Mouse (Mus musculus) CH12.LX (cell line): ENCODE measurements around the gene Usp37. TPM values are rescaled to one million over a fixed set of nuclear protein-coding genes. Genes with fewer than 3 reads are reported as not detected.

ENCODE experiments used
- DNase-seq: peaks from one replicate; pipeline ENCODE4 v3.0.0-alpha.2; 2013; ENCODE audit errors: extremely low read depth
- H3K27ac ChIP-seq: 2 replicates; pipeline ENCODE4 v1.5.1; 2012; ENCODE audit warnings: low read depth, mild to moderate bottlenecking, control low read depth, moderate library complexity; ENCODE audit not compliant: insufficient read depth
- H3K27me3 ChIP-seq: replicated peaks from 2 replicates; pipeline ENCODE3; 2012; ENCODE audit warnings: inconsistent platforms
- H3K36me3 ChIP-seq, 2 experiments: replicated peaks in 1 of 2; 2 replicates each; pipeline versions ENCODE3 to v1.6.1; 2012; ENCODE audit warnings: inconsistent platforms in 1 of 2, low read length in 1 of 2, mild to moderate bottlenecking in 1 of 2, mixed read lengths in 1 of 2, moderate library complexity in 1 of 2; ENCODE audit not compliant: control insufficient read depth in 1 of 2, insufficient read depth in 1 of 2
- H3K4me1 ChIP-seq, 2 experiments: 2 replicates each; pipeline ENCODE4 v1.6.1; 2012; ENCODE audit warnings: inconsistent platforms in 1 of 2, moderate library complexity in 1 of 2; ENCODE audit not compliant: insufficient read depth in 2 of 2, control insufficient read depth in 1 of 2
- H3K4me2 ChIP-seq: 2 replicates; pipeline ENCODE4 v1.6.1; 2012; ENCODE audit warnings: low read depth, mild to moderate bottlenecking, control low read depth; ENCODE audit not compliant: poor library complexity, insufficient read depth, severe bottlenecking
- H3K4me3 ChIP-seq, 3 experiments: fragments of 150-350 bp in 1 of 3; sonication (generic) in 1 of 3; replicated peaks in 1 of 3; 2 replicates each; pipeline versions ENCODE3 to v1.5.1; 2011 to 2012; ENCODE audit warnings: low read depth in 2 of 3, low read length in 2 of 3, mild to moderate bottlenecking in 2 of 3, moderate library complexity in 2 of 3, control low read depth in 1 of 3, improper control_type of control experiment in 1 of 3, inconsistent platforms in 1 of 3, mixed read lengths in 1 of 3; ENCODE audit not compliant: poor library complexity in 1 of 3
- H3K79me2 ChIP-seq: replicated peaks from 2 replicates; pipeline ENCODE4 v1.6.1; 2012; ENCODE audit warnings: mild to moderate bottlenecking, moderate library complexity; ENCODE audit not compliant: control insufficient read depth, poor library complexity, insufficient read depth, severe bottlenecking; ENCODE audit errors: extremely low read depth
- H3K9ac ChIP-seq: 2 replicates; pipeline ENCODE4 v1.6.1; 2012; ENCODE audit warnings: low read depth, mild to moderate bottlenecking, control low read depth, moderate library complexity; ENCODE audit not compliant: insufficient read depth
- H3K9me3 ChIP-seq: replicated peaks from 2 replicates; pipeline ENCODE3; 2012; ENCODE audit warnings: low read length, inconsistent platforms, mixed read lengths
- BHLHE40 ChIP-seq: IDR thresholded peaks from 2 replicates; pipeline ENCODE4 v1.6.1; 2011; ENCODE audit warnings: mild to moderate bottlenecking, low read depth, low read length, improper control_type of control experiment
- CHD1 ChIP-seq: IDR thresholded peaks from 2 replicates; pipeline ENCODE4 v1.6.1; 2012; ENCODE audit warnings: low read depth, low read length, improper control_type of control experiment, inconsistent platforms
- E2F4 ChIP-seq: IDR thresholded peaks from 2 replicates; pipeline ENCODE4 v1.6.1; 2011; ENCODE audit warnings: low read depth, low read length, improper control_type of control experiment; ENCODE audit not compliant: insufficient replicate concordance
- EP300 ChIP-seq: IDR thresholded peaks from 2 replicates; pipeline ENCODE4 v1.6.1; 2011; ENCODE audit warnings: low read length, improper control_type of control experiment
- GABPA ChIP-seq: IDR thresholded peaks from 2 replicates; pipeline ENCODE4 v1.6.1; 2012; ENCODE audit warnings: low read depth, low read length, improper control_type of control experiment, inconsistent platforms; ENCODE audit not compliant: insufficient replicate concordance
- HCFC1 ChIP-seq: IDR thresholded peaks from 2 replicates; pipeline ENCODE4 v1.6.1; 2012; ENCODE audit warnings: low read depth, mild to moderate bottlenecking, inconsistent platforms, low read length, improper control_type of control experiment
- IRF4 ChIP-seq: IDR thresholded peaks from 2 replicates; pipeline ENCODE4 v1.6.1; 2014; ENCODE audit warnings: low read depth, mild to moderate bottlenecking, inconsistent platforms, low read length, improper control_type of control experiment
- KAT2A ChIP-seq: IDR thresholded peaks from 2 replicates; pipeline ENCODE4 v1.6.1; 2012; ENCODE audit warnings: low read length, improper control_type of control experiment, inconsistent platforms; ENCODE audit not compliant: insufficient replicate concordance
- MAZ ChIP-seq: IDR thresholded peaks from 2 replicates; pipeline ENCODE4 v1.6.1; 2012; ENCODE audit warnings: low read depth, mild to moderate bottlenecking, inconsistent platforms, low read length, improper control_type of control experiment, moderate library complexity
- MXI1 ChIP-seq: IDR thresholded peaks from 2 replicates; pipeline ENCODE4 v1.6.1; 2011; ENCODE audit warnings: mild to moderate bottlenecking, low read depth, low read length, improper control_type of control experiment
- MYC ChIP-seq: IDR thresholded peaks from 2 replicates; pipeline ENCODE4 v1.6.1; 2011; ENCODE audit warnings: low read depth, mild to moderate bottlenecking, improper control_type of control experiment, low read length
- POLR2A ChIP-seq: IDR thresholded peaks from 2 replicates; pipeline ENCODE4 v1.6.1; 2011; ENCODE audit warnings: low read depth, mild to moderate bottlenecking, improper control_type of control experiment, low read length
- RAD21 ChIP-seq: IDR thresholded peaks from 2 replicates; pipeline ENCODE4 v1.6.1; 2011; ENCODE audit warnings: low read depth, mild to moderate bottlenecking, low read length, improper control_type of control experiment, moderate library complexity
- RCOR1 ChIP-seq: conservative IDR thresholded peaks from 2 replicates; pipeline ENCODE4 v1.6.1; 2012; ENCODE audit warnings: low read depth, mild to moderate bottlenecking, inconsistent platforms, low read length, improper control_type of control experiment
- SMC3 ChIP-seq: IDR thresholded peaks from 2 replicates; pipeline ENCODE4 v1.6.1; 2011; ENCODE audit warnings: low read depth, low read length, improper control_type of control experiment
- TBP ChIP-seq: conservative IDR thresholded peaks from 2 replicates; pipeline ENCODE4 v1.6.1; 2011; ENCODE audit warnings: low read depth, low read length, improper control_type of control experiment
- TCF12 ChIP-seq: IDR thresholded peaks from 2 replicates; pipeline ENCODE4 v1.6.1; 2014; ENCODE audit warnings: low read depth, mild to moderate bottlenecking, inconsistent platforms, low read length, improper control_type of control experiment
- ZC3H11A ChIP-seq: IDR thresholded peaks from 2 replicates; pipeline ENCODE4 v1.6.1; 2012; ENCODE audit warnings: low read depth, mild to moderate bottlenecking, inconsistent platforms, low read length, improper control_type of control experiment
- ZKSCAN1 ChIP-seq: IDR thresholded peaks from 2 replicates; pipeline ENCODE4 v1.6.1; 2012; ENCODE audit warnings: low read depth, inconsistent platforms, low read length, improper control_type of control experiment, borderline replicate concordance
- dilution Hi-C: fragments of 300-500 bp; cut with MboI; formaldehyde crosslinking; loops from 2 replicates; pipeline ENCODE4 v1.14.3; 2020; ENCODE audit warnings: low sequenced_read_pairs; ENCODE audit not compliant: extremely low pct_unique_long_range_greater_than_20kb, extremely low pct_ligation_motif_present
- in situ Hi-C: fragments of 300-500 bp; cut with MboI; formaldehyde crosslinking; loops from 3 replicates; pipeline ENCODE4 v1.14.3; 2019; ENCODE audit warnings: low sequenced_read_pairs, low pct_ligation_motif_present, low pct_unique_long_range_greater_than_20kb, mixed read lengths
- polyA plus RNA-seq: library from polyadenylated mRNA; unstranded; fragments of >175 nt; gene quantifications from 2 replicates; pipeline ENCODE4 v1.2.1, GENCODE M21; 2012; ENCODE audit warnings: low read depth; ENCODE audit not compliant: insufficient read length
- total RNA-seq, 2 experiments: library from RNA; depleted of rRNA; stranded (reverse); fragments of 300-350 nt in 1 of 2; fragments of >200 nt in 1 of 2; gene quantifications; 2 replicates each; pipeline ENCODE4 v1.2.3; 2012 to 2014

Usp37 gene
- total and polyA plus RNA-seq, 3 experiments: 13.8 to 24.5 (median 24.1) TPM

GRCm38 (mm10) chr1:74394311-74394710 is 149.8 kb downstream of the Usp37 start:
- Histone ChIP-seq H3K36me3 (peaks cover 19 to 22% of the 10 kb centered on the region in 2 experiments), H3K9ac (no peak overlapping the region), H3K27ac (no peak overlapping the region)

GRCm38 (mm10) chr1:74393697-74394096 is 150.4 kb downstream of the Usp37 start:
- no peak overlapping the region for H3K27ac ChIP-seq
- TF ChIP-seq BHLHE40 (no peak), KAT2A (no peak), CHD1 (no peak), EP300 (no peak), E2F4 (no peak), HCFC1 (no peak), POLR2A (no peak), RAD21 (no peak), MYC (no peak), IRF4 (no peak), MAZ (no peak), MXI1 (no peak), GABPA (no peak), TCF12 (no peak), TBP (no peak), RCOR1 (no peak), SMC3 (no peak)
- TF ChIP-seq, all 38 proteins: peak for 0
- H3K79me2 ChIP-seq: peaks cover 21% of the 10 kb centered on the region
- no peak for DNase-seq
- peaks cover 19 to 22% of the 10 kb centered on the region in 2 experiments for H3K36me3 ChIP-seq
- H3K27me3 ChIP-seq: no peaks in the 10 kb centered on the region
- in situ Hi-C loops: loop anchor here (5.0 to 10.0 kb wide), 2 partner anchors 51 to 81 kb away; no protein-coding TSS in a partner anchor
- peaks cover 4 to 55% of the 10 kb centered on the region in 2 experiments; a peak in 3 of 4 replicates for H3K4me1 ChIP-seq
- no peak overlapping the region for H3K4me3 ChIP-seq
- dilution Hi-C loops: no loop called here
- H3K9me3 ChIP-seq: no peaks in the 10 kb centered on the region
- no peak overlapping the region for H3K4me2 ChIP-seq
- H3K9ac ChIP-seq: no peak overlapping the region

More at GRCm38 (mm10) chr1:74394311-74394710, 149.8 kb downstream of the Usp37 start:
- in situ Hi-C loops (loop anchor here (5.0 to 10.0 kb wide), 2 partner anchors 50 to 82 kb away; no protein-coding TSS in a partner anchor), dilution Hi-C loops (no loop called here)
- Histone ChIP-seq H3K27me3 (no peaks in the 10 kb centered on the region), H3K79me2 (peaks cover 21% of the 10 kb centered on the region), H3K4me3 (no peak overlapping the region), H3K9me3 (no peaks in the 10 kb centered on the region), H3K4me2 (no peak overlapping the region), H3K4me1 (peaks cover 4 to 51% of the 10 kb centered on the region in 2 experiments; a peak in 3 of 4 replicates)
- DNase-seq: no peak
- no peak for TF ChIP-seq GABPA
- TF ChIP-seq ZKSCAN1: no peak
- TF ChIP-seq ZC3H11A: no peak
